Mouse (Mus musculus) E14TG2a.4 (cell line): Measurements from ENCODE around the gene Chordc1.

Source experiments
- H3K27me3 ChIP-seq: 2 replicates; pipeline ENCODE4 v1.6.1; 2014; ENCODE audit warnings: low read length, control low read depth; ENCODE audit not compliant: insufficient read depth
- H3K36me3 ChIP-seq: 2 replicates; pipeline ENCODE4 v1.6.1; 2014; ENCODE audit warnings: low read length, control low read depth; ENCODE audit not compliant: insufficient read depth
- H3K4me1 ChIP-seq: replicated peaks from 2 replicates; pipeline ENCODE4 v1.6.1; 2014; ENCODE audit warnings: low read depth, low read length, control low read depth
- H3K4me3 ChIP-seq: replicated peaks from 2 replicates; pipeline ENCODE4 v1.5.1; 2014; ENCODE audit warnings: mild to moderate bottlenecking, low read length
- H3K9me3 ChIP-seq: 2 replicates; pipeline ENCODE4 v1.6.1; 2014; ENCODE audit warnings: low read length, control low read depth
- CTCF ChIP-seq: conservative IDR thresholded peaks from 2 replicates; pipeline ENCODE4 v1.5.1; 2014; ENCODE audit warnings: low read length
- NANOG ChIP-seq: IDR thresholded peaks from 2 replicates; pipeline ENCODE4 v1.6.1; 2014; ENCODE audit warnings: borderline replicate concordance, low read length, mixed read lengths
- POU5F1 ChIP-seq: IDR thresholded peaks from 2 replicates; pipeline ENCODE4 v1.6.1; 2014; ENCODE audit warnings: low read length, borderline replicate concordance

The Chordc1 gene

DNA sequence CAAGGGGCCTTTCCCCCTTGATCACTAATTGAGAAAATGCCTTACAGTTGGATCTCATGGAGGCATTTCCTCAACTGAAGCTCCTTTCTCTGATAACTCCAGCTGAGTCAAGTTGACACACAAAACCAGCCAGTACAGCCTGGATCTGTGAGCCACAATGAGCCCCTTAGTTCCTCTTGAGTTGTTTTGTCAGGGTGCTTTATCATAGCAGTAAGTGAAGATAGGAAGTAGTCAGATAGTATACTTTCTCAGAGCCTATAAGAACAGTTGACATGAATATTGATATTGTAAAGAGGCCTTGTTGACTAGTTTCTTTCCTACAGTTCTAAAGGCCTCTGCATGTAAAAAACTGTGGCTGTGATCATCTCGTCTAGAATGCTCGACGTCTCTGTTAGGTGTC lies 28.1 kb downstream of the Chordc1 start:
- H3K4me1 ChIP-seq: no peaks in the 10 kb centered on the region
- peaks cover 9% of the 10 kb centered on the region; the same call in 1 of the 2 replicates for H3K36me3 ChIP-seq
- no peaks in the 10 kb centered on the region for H3K9me3 ChIP-seq
- TF ChIP-seq NANOG (no peak), CTCF (no peak), POU5F1 (no peak)
- no peaks in the 10 kb centered on the region for H3K27me3 ChIP-seq
- no peak overlapping the region for H3K4me3 ChIP-seq
